Mouse (Mus musculus) layer of hippocampus, adult 2 months (tissue): ENCODE measurements around the gene Tab2. TPM values are rescaled to one million over a fixed set of nuclear protein-coding genes. Genes with fewer than 3 reads are reported as not detected.
A peak's percentile ranks its signal among the peaks of the same experiment; 100 is the strongest.
"Not testable (repeated sequence)": the region's sequence is repeated elsewhere in the genome, so short reads cannot be mapped to it uniquely, and the experiment has no call there.

Source experiments
- DNase-seq, 2 experiments: peaks; one replicate each; pipeline ENCODE4 v3.0.0; 2022; ENCODE audit warnings: low spot score in 2 of 2
- H3K27ac ChIP-seq: fragments of 200-600 bp; 2 replicates; pipeline ENCODE4 v1.8.1; 2022
- H3K4me3 ChIP-seq: fragments of 200-600 bp; 2 replicates; pipeline ENCODE4 v1.8.1; 2022; ENCODE audit warnings: mild to moderate bottlenecking
- CTCF ChIP-seq: fragments of 200-600 bp; conservative IDR thresholded peaks from 2 replicates; pipeline ENCODE4 v1.8.1; 2022; ENCODE audit warnings: antibody characterized with exemption, mild to moderate bottlenecking, moderate library complexity
- total RNA-seq, 2 experiments: library from RNA; stranded (reverse); gene quantifications; 2 replicates each; pipeline ENCODE4 v1.2.3; 2021

Tab2 gene
- total RNA-seq, 2 experiments from 2014 or later: 57.3 to 58.0 TPM

GRCm38 (mm10) chr10:7936556-7937192, 19.4 kb downstream of the Tab2 start:
- Histone ChIP-seq H3K4me3 (no peak overlapping the region), H3K27ac (no peak overlapping the region)
- TF ChIP-seq CTCF: no peak
- DNase-seq: no peak

GRCm38 (mm10) chr10:7932958-7933357, 23.1 kb downstream of the Tab2 start:
- no peak for DNase-seq
- TF ChIP-seq CTCF: no peak
- H3K4me3 ChIP-seq: no peak overlapping the region
- H3K27ac ChIP-seq: no peak overlapping the region

- no peak for DNase-seq
- Histone ChIP-seq H3K27ac (no peak overlapping the region), H3K4me3 (no peak overlapping the region)
- no peak for TF ChIP-seq CTCF
Observed at GRCm38 (mm10) chr10:7928996-7929395, 27.0 kb downstream of the Tab2 start.

GRCm38 (mm10) chr10:7925481-7925880, 30.5 kb downstream of the Tab2 start:
- no peak for DNase-seq
- TF ChIP-seq CTCF: no peak
- Histone ChIP-seq H3K27ac (no peak overlapping the region), H3K4me3 (no peak overlapping the region)

- no peak for DNase-seq
- Histone ChIP-seq H3K4me3 (no peak overlapping the region), H3K27ac (no peak overlapping the region)
- no peak for TF ChIP-seq CTCF
Observed at GRCm38 (mm10) chr10:7923433-7923832, 32.6 kb downstream of the Tab2 start.

GRCm38 (mm10) chr10:7911268-7911667, 44.8 kb downstream of the Tab2 start:
- TF ChIP-seq CTCF: no peak
- Histone ChIP-seq H3K27ac (no peak overlapping the region), H3K4me3 (no peak overlapping the region)
- DNase-seq: peak in 1 of 2 experiments; percentile 47

GRCm38 (mm10) chr10:7907151-7907550, 48.9 kb downstream of the Tab2 start:
- Histone ChIP-seq H3K27ac (no peak overlapping the region), H3K4me3 (no peak overlapping the region)
- no peak for DNase-seq
- no peak for TF ChIP-seq CTCF

GRCm38 (mm10) chr10:7904157-7904556, 51.9 kb downstream of the Tab2 start:
- DNase-seq: no peak
- Histone ChIP-seq H3K27ac (no peak overlapping the region), H3K4me3 (no peak overlapping the region)
- TF ChIP-seq CTCF: no peak

- H3K27ac ChIP-seq: peak overlapping the region; percentile 84
- DNase-seq: peak; percentile 39 to 74
- H3K4me3 ChIP-seq: no peak overlapping the region
- no peak for TF ChIP-seq CTCF
Observed at GRCm38 (mm10) chr10:7900719-7901627, 55.1 kb downstream of the Tab2 start.

- no peak for DNase-seq
- no peak for TF ChIP-seq CTCF
- Histone ChIP-seq H3K4me3 (no peak overlapping the region), H3K27ac (no peak overlapping the region)
Observed at GRCm38 (mm10) chr10:7888256-7888868, 67.7 kb downstream of the Tab2 start.

- no peak overlapping the region for H3K27ac ChIP-seq
- DNase-seq: peak; percentile 67 to 80
- no peak overlapping the region for H3K4me3 ChIP-seq
- TF ChIP-seq CTCF: peak; percentile 100
Observed at GRCm38 (mm10) chr10:7883524-7883923, 72.5 kb downstream of the Tab2 start.

GRCm38 (mm10) chr10:7881971-7882370, 74.1 kb downstream of the Tab2 start:
- Histone ChIP-seq H3K27ac (no peak overlapping the region), H3K4me3 (no peak overlapping the region)
- no peak for DNase-seq
- no peak for TF ChIP-seq CTCF

GRCm38 (mm10) chr10:7880283-7880682, 75.7 kb downstream of the Tab2 start:
- H3K27ac ChIP-seq, H3K4me3 ChIP-seq, DNase-seq: not testable (repeated sequence)

- TF ChIP-seq CTCF: no peak
- Histone ChIP-seq H3K4me3 (no peak overlapping the region), H3K27ac (no peak overlapping the region)
- no peak for DNase-seq
Observed at GRCm38 (mm10) chr10:7874194-7874593, 81.8 kb downstream of the Tab2 start.
